Mouse (Mus musculus) right cerebral cortex, postnatal 10 days (tissue): ENCODE measurements around the gene Gab2.

ENCODE experiments used
- DNase-seq, 2 experiments: peaks; one replicate each; pipeline ENCODE4 v3.0.0; 2021; ENCODE audit warnings: low spot score in 2 of 2

The Gab2 gene

GRCm38 (mm10) chr7:97248136-97248535 is 166.8 kb downstream of the Gab2 start:
- no peak for DNase-seq

GRCm38 (mm10) chr7:97251638-97252037 is 170.3 kb downstream of the Gab2 start:
- DNase-seq, result peak in 1 of 2 experiments; percentile 36

GRCm38 (mm10) chr7:97262541-97262940 is 181.2 kb downstream of the Gab2 start:
- no peak for DNase-seq

- DNase-seq, result no peak
These were observed 189.0 kb downstream of the Gab2 start for GRCm38 (mm10) chr7:97270367-97270766.

- DNase-seq, result no peak
These were observed 189.7 kb downstream of the Gab2 start for GRCm38 (mm10) chr7:97271068-97271467.

- no peak for DNase-seq
These were observed 215.6 kb downstream of the Gab2 start for GRCm38 (mm10) chr7:97296986-97297385.

GRCm38 (mm10) chr7:97297466-97297865 is 216.1 kb downstream of the Gab2 start:
- peak; percentile 76 to 79 for DNase-seq

- no peak for DNase-seq
These were observed 216.9 kb downstream of the Gab2 start for GRCm38 (mm10) chr7:97298279-97298678.

- DNase-seq, result peak in 1 of 2 experiments; percentile 13
These were observed 217.6 kb downstream of the Gab2 start for GRCm38 (mm10) chr7:97298943-97299342.

GRCm38 (mm10) chr7:97300914-97301313 is 219.5 kb downstream of the Gab2 start:
- no peak for DNase-seq

GRCm38 (mm10) chr7:97301321-97301720 is 219.9 kb downstream of the Gab2 start:
- DNase-seq, result peak in 1 of 2 experiments; percentile 18

- DNase-seq, result peak in 1 of 2 experiments; percentile 15
These were observed 220.9 kb downstream of the Gab2 start for GRCm38 (mm10) chr7:97302261-97302660.

- DNase-seq, result no peak
These were observed 221.5 kb downstream of the Gab2 start for GRCm38 (mm10) chr7:97302876-97303275.

- DNase-seq, result no peak
These were observed 222.2 kb downstream of the Gab2 start for GRCm38 (mm10) chr7:97303614-97304013.

GRCm38 (mm10) chr7:97304471-97304870 is 223.1 kb downstream of the Gab2 start:
- no peak for DNase-seq

- DNase-seq, result no peak
These were observed 223.8 kb downstream of the Gab2 start for GRCm38 (mm10) chr7:97305206-97305605.

GRCm38 (mm10) chr7:97306813-97307212 is 225.4 kb downstream of the Gab2 start:
- DNase-seq, result no peak

- DNase-seq, result peak in 1 of 2 experiments; percentile 13
These were observed 226.2 kb downstream of the Gab2 start for GRCm38 (mm10) chr7:97307546-97307945.

- DNase-seq, result peak; percentile 7 to 15
These were observed 228.3 kb downstream of the Gab2 start for GRCm38 (mm10) chr7:97309461-97310340.

- DNase-seq, result peak; percentile 13 to 14
These were observed 228.9 kb downstream of the Gab2 start for GRCm38 (mm10) chr7:97310341-97310635.

GRCm38 (mm10) chr7:97311620-97312019 is 230.2 kb downstream of the Gab2 start:
- DNase-seq, result peak in 1 of 2 experiments; percentile 21

- DNase-seq, result peak in 1 of 2 experiments; percentile 20
These were observed 230.8 kb downstream of the Gab2 start for GRCm38 (mm10) chr7:97312196-97312595.

GRCm38 (mm10) chr7:97312856-97313255 is 231.5 kb downstream of the Gab2 start:
- peak in 1 of 2 experiments; percentile 9 for DNase-seq
